Mouse (Mus musculus) CH12.LX (cell line): ENCODE measurements around the gene Kctd12.

Experiments
- CHD2 ChIP-seq: IDR thresholded peaks from 2 replicates; pipeline ENCODE4 v1.6.1; 2011; ENCODE audit warnings: low read length, improper control_type of control experiment
- CTCF ChIP-seq, 2 experiments: IDR thresholded peaks in 1 of 2; conservative IDR thresholded peaks in 1 of 2; 2 replicates each; pipeline ENCODE4 v1.5.1; 2011 to 2012; ENCODE audit warnings: low read depth in 2 of 2, low read length in 2 of 2, improper control_type of control experiment in 1 of 2, inconsistent platforms in 1 of 2, mild to moderate bottlenecking in 1 of 2, moderate library complexity in 1 of 2
- KAT2A ChIP-seq: IDR thresholded peaks from 2 replicates; pipeline ENCODE4 v1.6.1; 2012; ENCODE audit warnings: low read length, improper control_type of control experiment, inconsistent platforms; ENCODE audit not compliant: insufficient replicate concordance
- MAX ChIP-seq: IDR thresholded peaks from 2 replicates; pipeline ENCODE4 v1.6.1; 2011; ENCODE audit warnings: low read length, improper control_type of control experiment
- MXI1 ChIP-seq: IDR thresholded peaks from 2 replicates; pipeline ENCODE4 v1.6.1; 2011; ENCODE audit warnings: mild to moderate bottlenecking, low read depth, low read length, improper control_type of control experiment
- POLR2A ChIP-seq: IDR thresholded peaks from 2 replicates; pipeline ENCODE4 v1.6.1; 2011; ENCODE audit warnings: low read depth, mild to moderate bottlenecking, improper control_type of control experiment, low read length
- SIN3A ChIP-seq: IDR thresholded peaks from 2 replicates; pipeline ENCODE4 v1.6.1; 2012; ENCODE audit warnings: low read length, improper control_type of control experiment, inconsistent platforms
- SMC3 ChIP-seq: IDR thresholded peaks from 2 replicates; pipeline ENCODE4 v1.6.1; 2011; ENCODE audit warnings: low read depth, low read length, improper control_type of control experiment
- TBP ChIP-seq: conservative IDR thresholded peaks from 2 replicates; pipeline ENCODE4 v1.6.1; 2011; ENCODE audit warnings: low read depth, low read length, improper control_type of control experiment
- TCF12 ChIP-seq: IDR thresholded peaks from 2 replicates; pipeline ENCODE4 v1.6.1; 2014; ENCODE audit warnings: low read depth, mild to moderate bottlenecking, inconsistent platforms, low read length, improper control_type of control experiment
- USF2 ChIP-seq: conservative IDR thresholded peaks from 2 replicates; pipeline ENCODE4 v1.6.1; 2011; ENCODE audit warnings: low read depth, low read length, improper control_type of control experiment
- ZMIZ1 ChIP-seq: IDR thresholded peaks from 2 replicates; pipeline ENCODE4 v1.6.1; 2012; ENCODE audit warnings: low read depth, mild to moderate bottlenecking, inconsistent platforms, low read length, improper control_type of control experiment
- ZNF384 ChIP-seq: IDR thresholded peaks from 2 replicates; pipeline ENCODE4 v1.6.1; 2012; ENCODE audit warnings: low read depth, low read length, improper control_type of control experiment, inconsistent platforms

DNA sequence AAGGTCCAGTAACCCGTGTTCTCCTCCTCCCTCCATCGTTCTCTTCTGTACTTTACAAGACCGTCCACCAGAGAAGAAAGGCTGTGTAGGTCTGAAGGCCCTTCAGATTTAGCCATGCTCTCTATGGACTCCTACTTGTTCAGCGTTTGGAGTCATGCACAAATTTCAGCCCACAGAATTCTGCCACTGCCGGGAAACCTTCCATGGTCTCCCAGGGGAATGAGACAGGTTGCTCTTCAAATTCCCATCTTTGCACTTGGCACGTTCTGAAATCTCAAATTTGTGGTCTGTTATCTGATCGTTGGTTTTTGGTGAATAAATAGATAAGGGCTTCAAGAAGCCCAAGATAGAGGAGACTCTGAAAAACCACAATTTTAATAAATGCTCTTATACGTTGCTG, 1.2 kb upstream of the Kctd12 start:
- TF ChIP-seq POLR2A: no peak
- no peak for TF ChIP-seq SIN3A
- no peak for TF ChIP-seq CTCF (conservative IDR thresholded peaks at IDR 0.05 in 1 of 2, IDR thresholded peaks at IDR 0.05 in 1 of 2; ENCODE audit: low read depth in 2 of 2, low read length in 2 of 2)
- no peak for TF ChIP-seq SMC3
- TF ChIP-seq MAX: no peak
- no peak for TF ChIP-seq ZMIZ1
- TF ChIP-seq TCF12: no peak
- TF ChIP-seq CHD2: no peak
- TF ChIP-seq USF2: no peak
- TF ChIP-seq TBP: no peak
- no peak for TF ChIP-seq ZNF384
- no peak for TF ChIP-seq KAT2A
- no peak for TF ChIP-seq MXI1
